Mouse (Mus musculus): ENCODE data around the gene Olfr169. TPM values are rescaled to one million over a fixed set of nuclear protein-coding genes. Genes with fewer than 3 reads are reported as not detected.
"Not testable (repeated sequence)": the region's sequence is repeated elsewhere in the genome, so short reads cannot be mapped to it uniquely, and the experiment has no call there.

The Olfr169 gene
- polyA plus RNA-seq (2014; fragmentation: Nextera tagmentation; extraction: Ambion mirVana), result not detected in 2 replicates

DNA sequence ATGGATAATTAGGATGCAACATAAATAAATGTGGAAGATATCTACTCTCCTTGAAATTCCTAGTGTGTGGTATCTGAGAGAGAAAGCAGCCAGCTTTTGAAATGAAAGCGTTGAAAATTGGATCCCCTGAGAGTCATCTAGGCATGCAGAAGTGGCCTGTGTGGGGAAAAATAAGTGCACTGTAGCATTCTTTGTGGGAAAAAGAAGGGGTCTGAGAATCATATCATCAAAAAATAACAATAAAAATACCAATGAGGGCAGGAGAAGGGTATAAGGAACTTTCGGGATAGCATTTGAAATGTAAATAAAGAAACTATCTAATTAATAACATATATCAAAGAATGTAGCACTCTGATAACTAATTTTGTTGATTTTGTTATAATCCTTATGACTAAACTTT lies at the start of gene Olfr169:
Olfr169 (minus strand) TSS at position 101 of the 400 bp plus-strand sequence.
- not testable (repeated sequence) for DNase-seq (ENCODE audit: low spot score, missing footprints); ATAC-seq (ENCODE audit: low FRiP score); H3K4me2 ChIP-seq; H3K9me3 ChIP-seq (ENCODE audit: control insufficient read depth, low read length); H3K9ac ChIP-seq (ENCODE audit: low read length); H3K27me3 ChIP-seq (ENCODE audit: control insufficient read depth, insufficient read depth, low read length); H3K4me3 ChIP-seq (ENCODE audit: low read depth, low read length); H3K4me1 ChIP-seq (ENCODE audit: control insufficient read depth, insufficient read depth, low read length); H3K36me3 ChIP-seq (ENCODE audit: control insufficient read depth, insufficient read depth, low read length); H3K27ac ChIP-seq (ENCODE audit: low read depth, low read length)
- 95% methylated on average over 2 of the region's 2 CpGs for WGBS

DNA sequence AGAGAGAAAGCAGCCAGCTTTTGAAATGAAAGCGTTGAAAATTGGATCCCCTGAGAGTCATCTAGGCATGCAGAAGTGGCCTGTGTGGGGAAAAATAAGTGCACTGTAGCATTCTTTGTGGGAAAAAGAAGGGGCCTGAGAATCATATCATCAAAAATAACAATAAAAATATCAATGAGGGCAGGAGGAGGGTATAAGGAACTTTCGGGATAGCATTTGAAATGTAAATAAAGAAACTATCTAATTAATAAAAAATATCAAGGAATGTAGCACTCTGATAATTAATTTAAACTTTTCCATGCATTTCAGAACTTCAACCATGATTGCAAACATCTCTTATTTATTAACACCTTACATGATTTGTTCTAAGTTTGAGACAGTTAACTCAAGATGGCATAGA lies 40.2 kb upstream of the Olfr169 start, which contains the start of gene Olfr170:
Olfr170 (minus strand) TSS at position 101 of the 400 bp plus-strand sequence.
- not testable (repeated sequence) for H3K27me3 ChIP-seq (ENCODE audit: control insufficient read depth, insufficient read depth, low read length); H3K4me1 ChIP-seq (ENCODE audit: control insufficient read depth, insufficient read depth, low read length); H3K27ac ChIP-seq (ENCODE audit: low read depth, low read length); DNase-seq (ENCODE audit: low spot score, missing footprints); H3K36me3 ChIP-seq (ENCODE audit: control insufficient read depth, insufficient read depth, low read length); H3K9ac ChIP-seq (ENCODE audit: low read length); H3K4me3 ChIP-seq (ENCODE audit: low read depth, low read length); ATAC-seq (ENCODE audit: low FRiP score); H3K9me3 ChIP-seq (ENCODE audit: control insufficient read depth, low read length); H3K4me2 ChIP-seq
- 94% methylated on average over 2 of the region's 2 CpGs for WGBS

DNA sequence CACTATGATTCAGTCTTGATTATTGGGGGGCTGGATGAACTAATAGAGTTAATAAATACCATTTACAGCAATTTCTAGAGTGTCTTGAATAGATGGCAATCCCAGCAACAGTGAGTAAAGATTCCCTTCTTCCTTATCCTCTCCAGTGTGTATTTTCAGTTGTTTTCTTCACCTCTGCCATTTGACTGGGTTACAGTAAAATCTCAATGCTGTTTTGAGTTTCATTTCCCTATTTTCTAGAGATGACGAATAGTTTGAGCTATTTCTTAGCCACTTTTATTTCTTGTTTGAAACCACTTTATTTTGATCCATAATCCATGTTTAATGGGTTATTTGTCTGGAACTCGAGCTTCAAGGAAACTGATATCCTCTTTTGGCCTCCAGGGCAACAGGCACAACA lies 31.6 kb upstream of the Olfr169 start:
- H3K27ac ChIP-seq (ENCODE audit: low read depth, low read length), result no peak overlapping the region
- H3K9ac ChIP-seq (ENCODE audit: low read length), result no peak overlapping the region
- no peaks in the 10 kb centered on the region for H3K36me3 ChIP-seq (ENCODE audit: control insufficient read depth, insufficient read depth, low read length)
- no peaks in the 10 kb centered on the region for H3K4me1 ChIP-seq (ENCODE audit: control insufficient read depth, insufficient read depth, low read length)
- ATAC-seq (ENCODE audit: low FRiP score) (no peak), DNase-seq (ENCODE audit: low spot score, missing footprints) (no peak)
- no peak overlapping the region for H3K4me3 ChIP-seq (ENCODE audit: low read depth, low read length)
- H3K27me3 ChIP-seq (ENCODE audit: control insufficient read depth, insufficient read depth, low read length), result no peaks in the 10 kb centered on the region
- 0 out of 2 replicates have a peak, but pooled peaks cover 4% of the 10 kb centered on the region for H3K9me3 ChIP-seq (ENCODE audit: control insufficient read depth, low read length)
- H3K4me2 ChIP-seq, result no peak overlapping the region
- WGBS, result 56% methylated on average over 2 of the region's 2 CpGs

DNA sequence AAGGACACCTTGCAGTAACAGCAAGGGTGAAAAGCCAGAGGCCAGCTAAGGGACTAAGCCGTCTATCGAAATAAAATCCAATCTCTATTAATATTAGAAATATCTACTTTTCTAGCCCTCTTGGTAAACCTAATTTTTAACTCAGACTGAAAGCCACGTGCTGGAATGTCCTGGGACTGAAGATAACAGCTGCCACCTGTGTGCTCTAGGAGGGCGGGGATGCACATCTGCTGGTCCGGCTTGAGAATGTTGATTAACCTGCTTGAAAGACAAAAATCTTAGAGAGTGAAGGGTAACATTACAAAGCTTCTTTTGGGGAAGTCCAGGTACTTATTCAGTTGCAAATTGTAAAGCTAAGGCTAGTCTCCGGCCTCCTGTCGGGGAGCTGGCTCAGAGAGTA lies 18.2 kb downstream of the Olfr169 start:
- H3K9me3 ChIP-seq (ENCODE audit: control insufficient read depth, low read length); H3K4me3 ChIP-seq (ENCODE audit: low read depth, low read length); H3K4me1 ChIP-seq (ENCODE audit: control insufficient read depth, insufficient read depth, low read length); H3K4me2 ChIP-seq; DNase-seq (ENCODE audit: low spot score, missing footprints); H3K36me3 ChIP-seq (ENCODE audit: control insufficient read depth, insufficient read depth, low read length); H3K27ac ChIP-seq (ENCODE audit: low read depth, low read length); ATAC-seq (ENCODE audit: low FRiP score); H3K27me3 ChIP-seq (ENCODE audit: control insufficient read depth, insufficient read depth, low read length); H3K9ac ChIP-seq (ENCODE audit: low read length): not testable (repeated sequence)
- 92% methylated on average over 7 of the region's 7 CpGs for WGBS

DNA sequence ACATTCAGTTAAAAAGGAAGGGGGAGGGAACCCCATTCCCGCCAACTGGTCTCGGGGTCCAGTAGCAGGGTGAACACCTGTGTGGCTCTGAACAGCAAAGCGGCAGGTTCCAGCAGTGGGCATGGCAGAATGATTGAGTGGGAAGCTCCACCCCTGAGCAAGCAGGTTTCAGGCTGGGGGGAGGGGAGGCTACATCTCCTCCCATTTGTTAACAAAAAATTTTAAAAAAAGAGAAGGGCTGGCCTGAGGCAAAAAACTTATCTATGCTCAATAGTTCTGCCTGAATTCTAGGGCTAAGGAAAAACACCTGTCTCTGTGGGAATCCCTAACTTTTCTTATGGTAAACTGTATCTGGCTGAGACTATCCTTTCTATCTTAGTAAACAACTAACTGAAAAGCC lies 19.4 kb downstream of the Olfr169 start:
- 89% methylated on average over 3 of the region's 3 CpGs for WGBS
- not testable (repeated sequence) for H3K4me1 ChIP-seq (ENCODE audit: control insufficient read depth, insufficient read depth, low read length); H3K27ac ChIP-seq (ENCODE audit: low read depth, low read length); H3K4me2 ChIP-seq; H3K27me3 ChIP-seq (ENCODE audit: control insufficient read depth, insufficient read depth, low read length); H3K9ac ChIP-seq (ENCODE audit: low read length); H3K9me3 ChIP-seq (ENCODE audit: control insufficient read depth, low read length); H3K36me3 ChIP-seq (ENCODE audit: control insufficient read depth, insufficient read depth, low read length); H3K4me3 ChIP-seq (ENCODE audit: low read depth, low read length); DNase-seq (ENCODE audit: low spot score, missing footprints); ATAC-seq (ENCODE audit: low FRiP score)

DNA sequence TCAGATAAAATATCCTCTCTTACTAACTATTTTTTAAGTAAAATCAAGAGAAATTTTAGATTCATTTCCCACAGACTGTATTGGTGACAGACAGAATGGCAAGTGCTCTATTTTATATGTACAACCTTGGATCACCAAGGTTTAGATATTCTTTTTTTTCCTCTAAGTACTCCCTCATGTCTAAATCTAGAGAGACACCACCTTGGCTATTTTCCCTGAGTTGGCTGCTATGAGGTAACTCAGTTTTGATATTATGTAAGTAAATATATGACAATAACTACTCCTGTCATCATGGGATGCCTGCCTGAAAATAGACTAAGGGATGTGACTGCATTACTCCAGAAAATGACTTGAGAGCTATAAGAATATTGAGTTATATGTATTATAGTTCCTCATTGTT lies 36.2 kb downstream of the Olfr169 start, which contains the start of gene Olfr168:
Olfr168 (minus strand) TSS at position 101 of the 400 bp plus-strand sequence.
- no peak within 1 kb of the TSS for H3K27ac ChIP-seq (ENCODE audit: low read depth, low read length)
- no peaks in the 10 kb centered on the region; the same call in 1 of the 2 replicates for H3K9me3 ChIP-seq (ENCODE audit: control insufficient read depth, low read length)
- no peaks in the 10 kb centered on the region for H3K4me1 ChIP-seq (ENCODE audit: control insufficient read depth, insufficient read depth, low read length)
- no peaks in the 10 kb centered on the region for H3K27me3 ChIP-seq (ENCODE audit: control insufficient read depth, insufficient read depth, low read length)
- H3K4me3 ChIP-seq (ENCODE audit: low read depth, low read length), result no peak within 1 kb of the TSS
- ATAC-seq (ENCODE audit: low FRiP score), result no peak
- H3K4me2 ChIP-seq, result no peak within 1 kb of the TSS
- DNase-seq (ENCODE audit: low spot score, missing footprints), result no peak
- H3K36me3 ChIP-seq (ENCODE audit: control insufficient read depth, insufficient read depth, low read length), result no peaks in the 10 kb centered on the region
- H3K9ac ChIP-seq (ENCODE audit: low read length), result no peak within 1 kb of the TSS

DNA sequence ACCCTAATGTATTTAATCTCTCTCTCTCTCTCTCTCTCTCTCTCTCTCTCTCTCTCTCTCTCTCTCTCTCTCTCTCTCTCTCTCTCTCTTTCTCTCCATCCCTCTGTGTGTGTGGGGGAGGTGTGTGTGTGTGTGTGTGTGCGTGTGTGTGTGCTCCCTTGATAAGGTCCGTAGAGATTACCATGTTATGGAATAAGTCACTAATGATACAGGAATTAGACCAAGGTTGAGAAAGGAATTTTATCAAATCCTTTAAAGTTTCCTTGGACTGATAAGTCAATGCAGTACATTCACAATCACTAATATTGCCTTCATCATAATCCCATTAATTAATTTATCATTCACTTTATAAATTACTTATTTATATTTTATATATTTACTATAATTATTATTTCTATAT lies 49.4 kb downstream of the Olfr169 start, which contains the start of gene Olfr167:
Olfr167 (minus strand) TSS at position 101 of the 400 bp plus-strand sequence.
- no peak within 1 kb of the TSS for H3K9ac ChIP-seq (ENCODE audit: low read length)
- ATAC-seq (ENCODE audit: low FRiP score), result no peak
- H3K9me3 ChIP-seq (ENCODE audit: control insufficient read depth, low read length), result no peaks in the 10 kb centered on the region
- no peaks in the 10 kb centered on the region for H3K36me3 ChIP-seq (ENCODE audit: control insufficient read depth, insufficient read depth, low read length)
- 97% methylated on average over 2 of the region's 2 CpGs for WGBS
- no peaks in the 10 kb centered on the region for H3K27me3 ChIP-seq (ENCODE audit: control insufficient read depth, insufficient read depth, low read length)
- H3K4me3 ChIP-seq (ENCODE audit: low read depth, low read length), result no peak within 1 kb of the TSS
- H3K4me1 ChIP-seq (ENCODE audit: control insufficient read depth, insufficient read depth, low read length), result no peaks in the 10 kb centered on the region
- DNase-seq (ENCODE audit: low spot score, missing footprints), result no peak
- no peak within 1 kb of the TSS for H3K27ac ChIP-seq (ENCODE audit: low read depth, low read length)
- H3K4me2 ChIP-seq, result no peak within 1 kb of the TSS

Other genes with a start within 250 kb of the Olfr169 start
- not detected in 2 replicates for gene Olfr165, start 148.7 kb downstream of the Olfr169 start, polyA plus RNA-seq (2014; fragmentation: Nextera tagmentation; extraction: Ambion mirVana)
- not detected in 2 replicates for gene Olfr166, start 88.1 kb downstream of the Olfr169 start, polyA plus RNA-seq (2014; fragmentation: Nextera tagmentation; extraction: Ambion mirVana)
- gene Olfr167, start 49.5 kb downstream of the Olfr169 start, polyA plus RNA-seq (2014; fragmentation: Nextera tagmentation; extraction: Ambion mirVana), result not detected in 2 replicates
- not detected in 2 replicates for gene Olfr168, start 36.3 kb downstream of the Olfr169 start, polyA plus RNA-seq (2014; fragmentation: Nextera tagmentation; extraction: Ambion mirVana)
- not detected in 2 replicates for gene Olfr170, start 40.1 kb upstream of the Olfr169 start, polyA plus RNA-seq (2014; fragmentation: Nextera tagmentation; extraction: Ambion mirVana)
- gene Olfr171, start 58.1 kb upstream of the Olfr169 start, polyA plus RNA-seq (2014; fragmentation: Nextera tagmentation; extraction: Ambion mirVana), result not detected in 2 replicates
- 0.04 TPM in 2 replicates for gene Lamp3, start 134.6 kb upstream of the Olfr169 start, polyA plus RNA-seq (2014; fragmentation: Nextera tagmentation; extraction: Ambion mirVana)
- 54.1 and 60.5 TPM in 2 replicates for gene B3gnt5, start 188.4 kb upstream of the Olfr169 start, polyA plus RNA-seq (2014; fragmentation: Nextera tagmentation; extraction: Ambion mirVana)

Measured in midbrain, embryonic 11.5 days (tissue).